Mouse (Mus musculus) right cerebral cortex, postnatal 10 days (tissue): ENCODE measurements around the gene Shisa7.
"Not testable (repeated sequence)": the region's sequence is repeated elsewhere in the genome, so short reads cannot be mapped to it uniquely, and the experiment has no call there.

ENCODE experiments used
- DNase-seq, 2 experiments: peaks; one replicate each; pipeline ENCODE4 v3.0.0; 2021; ENCODE audit warnings: low spot score in 2 of 2

The Shisa7 gene

GRCm38 (mm10) chr7:4794631-4795168 is 49.8 kb downstream of the Shisa7 start:
- DNase-seq = no peak

- no peak for DNase-seq
These were observed 50.8 kb downstream of the Shisa7 start for GRCm38 (mm10) chr7:4793674-4794073.

GRCm38 (mm10) chr7:4793248-4793647 is 51.2 kb downstream of the Shisa7 start:
- not testable (repeated sequence) for DNase-seq

GRCm38 (mm10) chr7:4792278-4793212 is 52.0 kb downstream of the Shisa7 start, which contains the start of gene Rpl28:
Gene Rpl28 (plus strand): TSS chr7:4792874.
- DNase-seq = peak; percentile 98

DNA sequence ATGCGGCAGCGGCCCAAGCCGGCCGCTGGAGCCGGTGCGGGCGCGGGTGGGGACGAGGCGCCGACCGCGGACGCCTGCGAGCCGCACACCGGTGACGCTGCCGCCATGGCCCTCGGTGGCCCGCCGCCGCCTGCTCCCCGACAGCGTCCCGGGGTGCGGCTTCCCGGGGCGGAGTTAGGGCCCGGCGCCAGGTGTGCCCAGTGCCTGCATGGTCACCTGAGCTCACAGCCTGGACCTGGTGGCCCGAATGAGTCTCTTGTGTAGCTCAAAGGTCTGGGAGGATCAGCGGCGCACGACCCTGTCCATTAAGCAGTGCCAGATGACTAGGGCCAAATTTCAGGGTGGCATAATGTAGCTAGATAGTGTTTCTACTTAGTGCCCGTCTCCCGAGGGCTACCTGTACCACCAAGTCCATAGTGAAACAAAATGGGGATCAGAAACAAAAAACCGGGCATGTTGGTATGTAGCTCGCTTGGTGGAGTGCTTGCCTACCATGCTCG is 55.0 kb downstream of the Shisa7 start, which contains the start of gene Tmem238:
Tmem238 (minus strand) TSS at position 221 of the 500 bp plus-strand sequence.
- DNase-seq = peak in 1 of 2 experiments; percentile 41

DNA sequence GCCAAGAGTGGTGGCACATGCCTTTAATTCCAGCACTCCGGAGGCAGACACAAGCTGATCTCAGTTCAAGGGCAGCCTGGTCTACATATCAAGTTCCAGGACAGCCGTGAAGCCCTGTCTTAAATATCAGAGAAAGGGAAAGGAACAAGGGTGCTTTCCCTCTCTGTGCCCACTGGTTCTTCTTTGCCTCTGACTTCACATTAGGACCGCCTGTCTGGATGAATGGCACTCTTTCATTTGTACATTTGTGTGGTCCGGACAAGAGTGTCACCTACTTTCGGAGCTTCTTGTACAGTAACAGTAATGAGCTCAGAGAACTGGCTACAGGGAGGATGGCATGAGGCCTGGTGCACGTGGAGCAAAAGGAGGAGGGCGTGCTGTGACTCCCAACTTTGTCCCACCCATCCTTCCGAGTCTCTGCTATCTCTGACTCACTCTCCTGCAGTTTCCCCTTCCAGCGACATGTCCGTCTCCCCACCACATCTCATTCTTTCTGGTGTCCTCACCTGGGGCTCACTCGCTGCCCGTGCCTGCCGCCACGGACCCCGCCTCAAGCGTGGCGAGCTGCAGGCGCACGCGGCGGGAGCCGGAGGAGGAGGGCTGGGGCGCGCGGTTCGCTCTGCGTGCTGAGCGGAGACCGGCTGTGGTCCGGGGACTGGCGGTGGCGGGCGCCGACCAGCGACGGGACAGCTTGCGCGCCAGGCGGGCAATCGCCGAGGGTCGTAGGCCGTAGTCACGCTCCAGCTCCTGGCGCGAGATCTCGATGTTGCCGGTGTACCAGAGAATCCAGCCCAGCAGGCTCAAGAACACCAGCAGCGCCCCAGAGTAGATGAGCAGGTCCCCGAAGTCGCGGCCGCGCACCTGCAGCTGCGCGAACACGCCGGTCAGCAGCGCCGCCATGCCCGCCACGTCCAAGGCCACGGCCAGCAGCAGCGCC is 55.7 kb downstream of the Shisa7 start:
- DNase-seq = peak; percentile 66 to 69

- no peak for DNase-seq
These were observed 60.7 kb downstream of the Shisa7 start for GRCm38 (mm10) chr7:4783667-4784268.

GRCm38 (mm10) chr7:4782759-4783158 is 61.7 kb downstream of the Shisa7 start, which contains the start of the genes Il11 and Tmem190:
Gene Il11 (minus strand): TSS chr7:4782859.
Gene Tmem190 (plus strand): TSS chr7:4782937.
- DNase-seq = no peak

- DNase-seq = no peak
These were observed 62.4 kb downstream of the Shisa7 start for GRCm38 (mm10) chr7:4782130-4782529.

- DNase-seq = no peak
These were observed 64.6 kb downstream of the Shisa7 start for GRCm38 (mm10) chr7:4779921-4780320.

DNA sequence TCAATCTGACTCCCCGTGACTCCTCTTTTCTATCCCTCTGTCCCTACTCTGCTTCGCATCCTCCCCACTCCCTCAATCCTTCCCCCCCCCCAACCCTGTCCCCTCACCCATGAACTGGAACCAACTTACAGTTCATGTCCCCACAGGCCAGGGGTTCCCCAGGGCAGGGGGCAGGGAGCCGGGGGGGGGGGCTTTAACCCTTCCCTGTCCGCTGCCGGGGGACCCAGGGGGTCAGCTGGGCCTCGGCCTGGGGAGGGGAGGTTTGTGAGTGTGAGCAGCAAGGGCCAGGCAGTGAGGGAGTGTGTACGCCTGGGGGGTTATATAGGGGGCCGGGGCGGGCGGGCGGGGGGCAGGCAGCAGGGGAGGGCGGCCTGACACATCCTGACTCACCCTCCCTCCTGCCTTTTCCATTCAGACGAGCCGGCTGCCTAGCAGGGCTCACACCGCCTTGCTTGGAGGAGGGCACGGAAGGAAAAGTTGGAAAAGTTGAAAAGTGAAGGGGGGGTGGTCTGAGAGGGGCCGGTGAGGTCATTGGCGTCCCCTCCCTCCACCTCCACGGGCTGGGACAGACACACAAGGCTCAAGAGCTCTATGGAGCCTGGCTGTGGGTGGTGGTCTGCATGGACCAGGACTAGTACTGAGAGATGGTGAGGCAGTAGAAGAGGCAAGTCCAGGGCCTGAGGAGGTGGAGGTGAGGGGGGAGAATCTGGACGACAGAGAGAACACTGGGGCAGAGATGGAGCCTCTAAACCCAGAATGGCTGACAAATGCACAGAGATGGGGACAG is 66.5 kb downstream of the Shisa7 start:
- DNase-seq = no peak

- DNase-seq = peak in 1 of 2 experiments; percentile 52
These were observed 67.3 kb downstream of the Shisa7 start for GRCm38 (mm10) chr7:4776861-4777830.

GRCm38 (mm10) chr7:4776131-4776530 is 68.4 kb downstream of the Shisa7 start:
- no peak for DNase-seq
